Mouse (Mus musculus): ENCODE data around the gene Nol3. TPM values are rescaled to one million over a fixed set of nuclear protein-coding genes. Genes with fewer than 3 reads are reported as not detected.

Nol3 gene
- polyA plus RNA-seq, 1 experiment from 2014 or later: 1.4 TPM

- peaks cover 13% of the 10 kb centered on the region for H3K36me3 ChIP-seq
- under 1% methylated on average over 73 of the region's 74 CpGs for WGBS
- peaks cover 14% of the 10 kb centered on the region for H3K27me3 ChIP-seq (replicated peaks)
- peak overlapping the region; percentile 49 for H3K9ac ChIP-seq
- H3K4me2 ChIP-seq: peak overlapping the region; percentile 96
- H3K9me3 ChIP-seq: no peaks in the 10 kb centered on the region
- ATAC-seq (ENCODE audit: insufficient read depth, low FRiP score, low read depth): peak; percentile 88
- H3K4me1 ChIP-seq: peaks cover 24% of the 10 kb centered on the region
- H3K27ac ChIP-seq: peak overlapping the region; percentile 91
- peak overlapping the region; percentile 63 for H3K4me3 ChIP-seq (replicated peaks)
Measured at GRCm38 (mm10) chr8:105254152-105254965, 21.6 kb upstream of the Nol3 start.

- peak within 1 kb of the TSS; percentile 49 for H3K9ac ChIP-seq
- 2% methylated on average over 14 of the region's 14 CpGs for WGBS
- peak; percentile 83 for ATAC-seq (ENCODE audit: insufficient read depth, low FRiP score, low read depth)
- H3K4me1 ChIP-seq: peaks cover 30% of the 10 kb centered on the region
- peaks cover 9% of the 10 kb centered on the region for H3K36me3 ChIP-seq
- H3K9me3 ChIP-seq: no peaks in the 10 kb centered on the region
- peak within 1 kb of the TSS; percentile 91 for H3K27ac ChIP-seq
- H3K27me3 ChIP-seq (replicated peaks): peaks cover 16% of the 10 kb centered on the region
- H3K4me3 ChIP-seq (replicated peaks): peak within 1 kb of the TSS; percentile 63
- H3K4me2 ChIP-seq: peak within 1 kb of the TSS; percentile 96
Measured at GRCm38 (mm10) chr8:105254966-105255350, 21.0 kb upstream of the Nol3 start, which contains the start of gene B3gnt9. B3gnt9 (minus strand) TSS chr8:105255153.

- no peak overlapping the region for H3K27ac ChIP-seq
- peaks cover 32% of the 10 kb centered on the region for H3K4me1 ChIP-seq
- H3K9ac ChIP-seq: no peak overlapping the region
- H3K36me3 ChIP-seq: no peaks in the 10 kb centered on the region; the same call in 1 of the 2 replicates
- WGBS: 75% methylated on average over 7 of the region's 7 CpGs
- H3K4me2 ChIP-seq: no peak overlapping the region
- peaks cover 28% of the 10 kb centered on the region for H3K27me3 ChIP-seq (replicated peaks)
- no peaks in the 10 kb centered on the region for H3K9me3 ChIP-seq
- no peak for ATAC-seq (ENCODE audit: insufficient read depth, low FRiP score, low read depth)
- H3K4me3 ChIP-seq (replicated peaks): no peak overlapping the region
Measured at GRCm38 (mm10) chr8:105257318-105258114, 18.4 kb upstream of the Nol3 start.

- Histone ChIP-seq H3K9ac (peak overlapping the region; percentile 37; the same call in 1 of the 2 replicates), H3K4me3 (replicated peaks) (peak overlapping the region; percentile 40), H3K36me3 (no peaks in the 10 kb centered on the region), H3K27ac (no peak overlapping the region), H3K9me3 (no peaks in the 10 kb centered on the region), H3K27me3 (replicated peaks) (peaks cover 32% of the 10 kb centered on the region), H3K4me2 (peak overlapping the region; percentile 92), H3K4me1 (peaks cover 30% of the 10 kb centered on the region)
- WGBS: 10% methylated on average over 55 of the region's 55 CpGs
- no peak for ATAC-seq (ENCODE audit: insufficient read depth, low FRiP score, low read depth)
Measured at GRCm38 (mm10) chr8:105258911-105259720, 16.8 kb upstream of the Nol3 start.

- H3K9ac ChIP-seq: peak overlapping the region; percentile 37; the same call in 1 of the 2 replicates
- H3K27me3 ChIP-seq (replicated peaks): peaks cover 32% of the 10 kb centered on the region
- H3K27ac ChIP-seq: no peak overlapping the region
- no peaks in the 10 kb centered on the region for H3K9me3 ChIP-seq
- no peaks in the 10 kb centered on the region for H3K36me3 ChIP-seq
- peak overlapping the region; percentile 92 for H3K4me2 ChIP-seq
- 3% methylated on average over 30 of the region's 30 CpGs for WGBS
- peaks cover 30% of the 10 kb centered on the region for H3K4me1 ChIP-seq
- 0 out of 2 replicates have a peak, but pooled peaks have one; percentile 24 for ATAC-seq (ENCODE audit: insufficient read depth, low FRiP score, low read depth)
- H3K4me3 ChIP-seq (replicated peaks): peak overlapping the region; percentile 40
Measured at GRCm38 (mm10) chr8:105259721-105260320, 16.1 kb upstream of the Nol3 start.

- WGBS: 73% methylated on average over 7 of the region's 7 CpGs
- Histone ChIP-seq H3K4me3 (replicated peaks) (no peak overlapping the region), H3K27ac (no peak overlapping the region), H3K4me1 (peaks cover 28% of the 10 kb centered on the region), H3K27me3 (replicated peaks) (peaks cover 32% of the 10 kb centered on the region), H3K9ac (no peak overlapping the region), H3K9me3 (no peaks in the 10 kb centered on the region), H3K36me3 (no peaks in the 10 kb centered on the region), H3K4me2 (no peak overlapping the region)
- no peak for ATAC-seq (ENCODE audit: insufficient read depth, low FRiP score, low read depth)
Measured at GRCm38 (mm10) chr8:105260371-105261099, 15.4 kb upstream of the Nol3 start.

GRCm38 (mm10) chr8:105261326-105261980 lies 14.5 kb upstream of the Nol3 start:
- 81% methylated on average over 12 of the region's 12 CpGs for WGBS
- H3K27me3 ChIP-seq (replicated peaks): peaks cover 34% of the 10 kb centered on the region
- no peak for ATAC-seq (ENCODE audit: insufficient read depth, low FRiP score, low read depth)
- H3K4me1 ChIP-seq: peaks cover 28% of the 10 kb centered on the region
- H3K4me3 ChIP-seq (replicated peaks): no peak overlapping the region
- H3K27ac ChIP-seq: no peak overlapping the region
- no peaks in the 10 kb centered on the region for H3K36me3 ChIP-seq
- no peaks in the 10 kb centered on the region for H3K9me3 ChIP-seq
- H3K9ac ChIP-seq: no peak overlapping the region
- no peak overlapping the region for H3K4me2 ChIP-seq

- Histone ChIP-seq H3K4me3 (replicated peaks) (peak overlapping the region; percentile 66), H3K4me1 (peaks cover 32% of the 10 kb centered on the region), H3K9ac (no peak overlapping the region), H3K4me2 (peak overlapping the region; percentile 86), H3K36me3 (no peaks in the 10 kb centered on the region), H3K27me3 (replicated peaks) (peaks cover 48% of the 10 kb centered on the region), H3K27ac (no peak overlapping the region), H3K9me3 (no peaks in the 10 kb centered on the region)
- 42% methylated on average over 16 of the region's 16 CpGs for WGBS
- ATAC-seq (ENCODE audit: insufficient read depth, low FRiP score, low read depth): no peak
Measured at GRCm38 (mm10) chr8:105263244-105263912, 12.6 kb upstream of the Nol3 start.

GRCm38 (mm10) chr8:105264024-105264982 lies 11.6 kb upstream of the Nol3 start, which contains the start of the genes Tradd and Fbxl8:
Tradd (minus strand) TSS chr8:105264609.
Fbxl8 (plus strand) TSS chr8:105264648.
- Histone ChIP-seq H3K9ac (peak within 1 kb of the TSS; percentile 59), H3K4me1 (peaks cover 32% of the 10 kb centered on the region), H3K9me3 (no peaks in the 10 kb centered on the region), H3K4me2 (peak within 1 kb of the TSS; percentile 86), H3K27me3 (replicated peaks) (peaks cover 48% of the 10 kb centered on the region), H3K36me3 (no peaks in the 10 kb centered on the region), H3K4me3 (replicated peaks) (peak within 1 kb of the TSS; percentile 66), H3K27ac (no peak within 1 kb of the TSS)
- ATAC-seq (ENCODE audit: insufficient read depth, low FRiP score, low read depth): peak; percentile 84
- WGBS: 1% methylated on average over 54 of the region's 54 CpGs

All from stomach, embryonic 15.5 days (tissue).